Mouse (Mus musculus) midbrain, embryonic 12.5 days (tissue): ENCODE data around the gene Dnajc16. TPM values are rescaled to one million over a fixed set of nuclear protein-coding genes. Genes with fewer than 3 reads are reported as not detected.
"Not testable (repeated sequence)": the region's sequence is repeated elsewhere in the genome, so short reads cannot be mapped to it uniquely, and the experiment has no call there.

Source experiments
- ATAC-seq: fragments of 200-750 bp; cut with Nextera tagmentation; 2 replicates; pipeline ENCODE4 v1.8.0; 2017; ENCODE audit warnings: low read depth, moderate TSS enrichment, moderate library complexity; ENCODE audit not compliant: low FRiP score
- H3K27ac ChIP-seq: fragments of 300-500 bp; sonication (generic); replicated peaks from 2 replicates; pipeline ENCODE4 v1.5.1; 2016; ENCODE audit warnings: mild to moderate bottlenecking
- H3K27me3 ChIP-seq: fragments of 300-500 bp; sonication (generic); 2 replicates; pipeline ENCODE4 v1.6.1; 2016; ENCODE audit warnings: mild to moderate bottlenecking
- H3K36me3 ChIP-seq: fragments of 300-500 bp; sonication (generic); 2 replicates; pipeline ENCODE4 v1.6.1; 2016
- H3K4me1 ChIP-seq: fragments of 300-500 bp; sonication (generic); 2 replicates; pipeline ENCODE4 v1.6.1; 2016
- H3K4me2 ChIP-seq: fragments of 300-500 bp; sonication (generic); replicated peaks from 2 replicates; pipeline ENCODE4 v1.6.1; 2016; ENCODE audit warnings: mild to moderate bottlenecking, moderate library complexity
- H3K4me3 ChIP-seq: fragments of 300-500 bp; sonication (generic); 2 replicates; pipeline ENCODE4 v1.5.1; 2016; ENCODE audit warnings: mild to moderate bottlenecking
- H3K9ac ChIP-seq: fragments of 300-500 bp; sonication (generic); replicated peaks from 2 replicates; pipeline ENCODE4 v1.6.1; 2016; ENCODE audit warnings: mild to moderate bottlenecking, moderate library complexity
- H3K9me3 ChIP-seq: fragments of 300-500 bp; sonication (generic); 2 replicates; pipeline ENCODE4 v1.6.1; 2016; ENCODE audit warnings: mild to moderate bottlenecking
- WGBS: fragments of 180-500 bp; shearing (Covaris S2); methylation state at CpG from one replicate; pipeline ENCODE4 v1.1.7; 2016; 5-methylcytosine and 5-hydroxymethylcytosine counted together
- polyA plus RNA-seq: library from polyadenylated mRNA; unstranded; fragments of >200 nt; fragmentation: Nextera tagmentation; extraction: Ambion mirVana; gene quantifications from 2 replicates; pipeline ENCODE4 v1.2.1, GENCODE M21; 2016

Dnajc16 gene
- polyA plus RNA-seq, 1 experiment from 2014 or later: 6.7 TPM

- H3K27me3 ChIP-seq: no peaks in the 10 kb centered on the region
- H3K9me3 ChIP-seq: no peaks in the 10 kb centered on the region
- no peak overlapping the region for H3K27ac ChIP-seq
- no peak overlapping the region for H3K4me3 ChIP-seq
- ATAC-seq: no peak
- 91% methylated on average over 8 of the region's 8 CpGs for WGBS
- no peak overlapping the region for H3K9ac ChIP-seq
- H3K4me1 ChIP-seq: no peaks in the 10 kb centered on the region
- no peak overlapping the region for H3K4me2 ChIP-seq
- H3K36me3 ChIP-seq: peaks cover 93% of the 10 kb centered on the region
Observed at GRCm38 (mm10) chr4:141779828-141780227, 10.9 kb downstream of the Dnajc16 start.

- WGBS: 85% methylated on average over 4 of the region's 4 CpGs
- H3K36me3 ChIP-seq: peaks cover 87% of the 10 kb centered on the region
- not testable (repeated sequence) for H3K27me3 ChIP-seq, H3K4me2 ChIP-seq, H3K27ac ChIP-seq, H3K9me3 ChIP-seq, ATAC-seq, H3K9ac ChIP-seq, H3K4me3 ChIP-seq, H3K4me1 ChIP-seq
Observed at GRCm38 (mm10) chr4:141773019-141773418, 17.7 kb downstream of the Dnajc16 start.

GRCm38 (mm10) chr4:141771823-141772222 is 18.9 kb downstream of the Dnajc16 start:
- no peaks in the 10 kb centered on the region for H3K9me3 ChIP-seq
- no peak overlapping the region for H3K27ac ChIP-seq
- peaks cover 90% of the 10 kb centered on the region for H3K36me3 ChIP-seq
- WGBS: 96% methylated on average over 8 of the region's 8 CpGs
- H3K4me3 ChIP-seq: no peak overlapping the region
- H3K4me2 ChIP-seq: no peak overlapping the region
- no peak overlapping the region for H3K9ac ChIP-seq
- no peaks in the 10 kb centered on the region for H3K4me1 ChIP-seq
- no peaks in the 10 kb centered on the region for H3K27me3 ChIP-seq
- no peak for ATAC-seq

GRCm38 (mm10) chr4:141769501-141770160 is 21.1 kb downstream of the Dnajc16 start:
- Histone ChIP-seq H3K9me3 (no peaks in the 10 kb centered on the region), H3K36me3 (peaks cover 88% of the 10 kb centered on the region), H3K4me3 (no peak overlapping the region), H3K9ac (no peak overlapping the region), H3K4me1 (no peaks in the 10 kb centered on the region), H3K4me2 (no peak overlapping the region), H3K27me3 (no peaks in the 10 kb centered on the region), H3K27ac (no peak overlapping the region)
- no peak for ATAC-seq
- 93% methylated on average over 8 of the region's 8 CpGs for WGBS

GRCm38 (mm10) chr4:141767353-141768036 is 23.2 kb downstream of the Dnajc16 start:
- Histone ChIP-seq H3K36me3 (peaks cover 88% of the 10 kb centered on the region), H3K27me3 (no peaks in the 10 kb centered on the region)
- ATAC-seq: no peak

GRCm38 (mm10) chr4:141766668-141767352 is 23.9 kb downstream of the Dnajc16 start:
- ATAC-seq: no peak
- H3K27me3 ChIP-seq: no peaks in the 10 kb centered on the region
- peak overlapping the region; percentile 17; the same call in 1 of the 2 replicates for H3K27ac ChIP-seq
- no peaks in the 10 kb centered on the region for H3K4me1 ChIP-seq
- H3K9me3 ChIP-seq: no peaks in the 10 kb centered on the region
- H3K4me3 ChIP-seq: no peak overlapping the region
- no peak overlapping the region for H3K9ac ChIP-seq
- H3K36me3 ChIP-seq: peaks cover 92% of the 10 kb centered on the region
- no peak overlapping the region for H3K4me2 ChIP-seq
- WGBS: 83% methylated on average over 19 of the region's 19 CpGs

More at GRCm38 (mm10) chr4:141767353-141768036, 23.2 kb downstream of the Dnajc16 start:
- Histone ChIP-seq H3K9ac (no peak overlapping the region), H3K9me3 (no peaks in the 10 kb centered on the region), H3K4me3 (no peak overlapping the region), H3K27ac (0 out of 2 replicates have a peak overlapping the region, but pooled peaks have one; percentile 15), H3K4me1 (no peaks in the 10 kb centered on the region), H3K4me2 (no peak overlapping the region)
- 75% methylated on average over 19 of the region's 19 CpGs for WGBS

GRCm38 (mm10) chr4:141766316-141766667 is 24.4 kb downstream of the Dnajc16 start:
- no peak overlapping the region for H3K9ac ChIP-seq
- peak overlapping the region; percentile 17; the same call in 1 of the 2 replicates for H3K27ac ChIP-seq
- ATAC-seq: no peak
- no peaks in the 10 kb centered on the region for H3K27me3 ChIP-seq
- no peaks in the 10 kb centered on the region for H3K4me1 ChIP-seq
- H3K36me3 ChIP-seq: peaks cover 95% of the 10 kb centered on the region
- 88% methylated on average over 8 of the region's 8 CpGs for WGBS
- no peak overlapping the region for H3K4me3 ChIP-seq
- no peaks in the 10 kb centered on the region for H3K9me3 ChIP-seq
- H3K4me2 ChIP-seq: no peak overlapping the region

GRCm38 (mm10) chr4:141765008-141765407 is 25.7 kb downstream of the Dnajc16 start:
- no peak overlapping the region for H3K27ac ChIP-seq
- H3K4me2 ChIP-seq: no peak overlapping the region
- peaks cover 87% of the 10 kb centered on the region for H3K36me3 ChIP-seq

GRCm38 (mm10) chr4:141763476-141763875 is 27.3 kb downstream of the Dnajc16 start:
- Histone ChIP-seq H3K9me3 (no peaks in the 10 kb centered on the region), H3K27me3 (no peaks in the 10 kb centered on the region), H3K27ac (no peak overlapping the region), H3K9ac (no peak overlapping the region), H3K36me3 (peaks cover 72% of the 10 kb centered on the region), H3K4me2 (no peak overlapping the region), H3K4me1 (no peaks in the 10 kb centered on the region), H3K4me3 (no peak overlapping the region)
- WGBS: 94% methylated on average over 12 of the region's 12 CpGs
- ATAC-seq: no peak

More at GRCm38 (mm10) chr4:141765008-141765407, 25.7 kb downstream of the Dnajc16 start:
- Histone ChIP-seq H3K4me3 (no peak overlapping the region), H3K4me1 (no peaks in the 10 kb centered on the region), H3K9ac (no peak overlapping the region), H3K9me3 (no peaks in the 10 kb centered on the region), H3K27me3 (no peaks in the 10 kb centered on the region)
- 97% methylated on average over 3 of the region's 3 CpGs for WGBS
- ATAC-seq: no peak

GRCm38 (mm10) chr4:141762102-141762598 is 28.6 kb downstream of the Dnajc16 start:
- no peak overlapping the region for H3K4me3 ChIP-seq
- H3K36me3 ChIP-seq: peaks cover 58% of the 10 kb centered on the region
- no peaks in the 10 kb centered on the region for H3K4me1 ChIP-seq
- WGBS: 93% methylated on average over 13 of the region's 13 CpGs
- no peak overlapping the region for H3K27ac ChIP-seq
- no peaks in the 10 kb centered on the region for H3K9me3 ChIP-seq
- no peaks in the 10 kb centered on the region for H3K27me3 ChIP-seq
- ATAC-seq: no peak
- H3K4me2 ChIP-seq: no peak overlapping the region
- no peak overlapping the region for H3K9ac ChIP-seq

- ATAC-seq: no peak
- Histone ChIP-seq H3K4me3 (no peak overlapping the region), H3K27ac (no peak overlapping the region), H3K27me3 (no peaks in the 10 kb centered on the region), H3K4me1 (no peaks in the 10 kb centered on the region), H3K9ac (no peak overlapping the region), H3K36me3 (peaks cover 47% of the 10 kb centered on the region), H3K9me3 (no peaks in the 10 kb centered on the region), H3K4me2 (no peak overlapping the region)
- WGBS: 88% methylated on average over 4 of the region's 4 CpGs
Observed at GRCm38 (mm10) chr4:141760942-141761341, 29.8 kb downstream of the Dnajc16 start.
